In genomic region chr3:35324186-35324585, GRCm38 (mm10) we compare ENCODE assay signal across 13 mouse cellular contexts.
DNase-seq lines count a peak whose midpoint lies in the region; ATAC-seq lines count a peak whose summit lies in the region.
"Had no signal": no experiment of that assay in that cellular context is flagged by ENCODE, and none has a peak within 500 bp of the region (broad histone marks: within the 10 kb centered on the region; RNA-seq: fewer than 3 reads in every experiment).

No protein-coding gene starts in this region.

- H3K4me3 ChIP-seq in neural tube, embryonic 12.5 days, result no peak overlapping the region
- H3K4me3 ChIP-seq in intestine, embryonic 15.5 days (replicated peaks), result no peak overlapping the region
- H3K4me3 ChIP-seq: embryonic facial prominence, embryonic 13.5 days; gastrocnemius, adult 2 months had no signal

- no peaks in the 10 kb centered on the region for H3K36me3 ChIP-seq in neural tube, embryonic 12.5 days
- H3K36me3 ChIP-seq in intestine, embryonic 15.5 days, result no peaks in the 10 kb centered on the region
- H3K36me3 ChIP-seq: embryonic facial prominence, embryonic 13.5 days; G1E had no signal

- WGBS in neural tube, embryonic 12.5 days, result 16% methylated on average over 11 of the region's 11 CpGs
- WGBS in intestine, embryonic 15.5 days, result 58% methylated on average over 11 of the region's 11 CpGs

- ATAC-seq in frontal cortex, adult (ENCODE audit: low TSS enrichment), result 0 out of 2 replicates have a peak, but pooled peaks have one; percentile 57
- ATAC-seq in neural tube, embryonic 12.5 days (ENCODE audit: low FRiP score, low read depth), result peak; percentile 19; the same call in 1 of the 2 replicates
- no peak for ATAC-seq in intestine, embryonic 15.5 days

- H3K4me2 ChIP-seq in neural tube, embryonic 12.5 days (replicated peaks), result 0 out of 2 replicates have a peak overlapping the region, but pooled peaks have one; percentile 6
- no peak overlapping the region for H3K4me2 ChIP-seq in intestine, embryonic 15.5 days (replicated peaks)
- H3K4me2 ChIP-seq: embryonic facial prominence, embryonic 13.5 days; lung, embryonic 14.5 days had no signal

- no peak overlapping the region for H3K9ac ChIP-seq in neural tube, embryonic 12.5 days
- H3K9ac ChIP-seq in intestine, embryonic 15.5 days, result no peak overlapping the region
- H3K9ac ChIP-seq: embryonic facial prominence, embryonic 13.5 days; lung, embryonic 14.5 days had no signal

- no peak overlapping the region for H3K27ac ChIP-seq in neural tube, embryonic 12.5 days
- no peak overlapping the region for H3K27ac ChIP-seq in intestine, embryonic 15.5 days
- H3K27ac ChIP-seq: embryonic facial prominence, embryonic 13.5 days; gastrocnemius, adult 2 months had no signal

- peaks cover 22% of the 10 kb centered on the region for H3K4me1 ChIP-seq in neural tube, embryonic 12.5 days
- H3K4me1 ChIP-seq in intestine, embryonic 15.5 days (replicated peaks), result no peaks in the 10 kb centered on the region

- H3K9me3 ChIP-seq in neural tube, embryonic 12.5 days, result no peaks in the 10 kb centered on the region
- H3K9me3 ChIP-seq in intestine, embryonic 15.5 days, result no peaks in the 10 kb centered on the region
- H3K9me3 ChIP-seq: embryonic facial prominence, embryonic 13.5 days had no signal

- DNase-seq in frontal cortex, postnatal 14 days (ENCODE audit: low spot score in 2 of 2), result no peak
- no peak for DNase-seq in neural tube, embryonic 10.5 days (ENCODE audit: extremely low spot score, low spot score)
- peak; percentile 15 for DNase-seq in layer of hippocampus, adult 9-11 months
- peak; percentile 63 for DNase-seq in retina, postnatal 1 day
- no peak for DNase-seq in gastrocnemius, postnatal 10 days
- DNase-seq: thymus, adult 18-20 months had no signal

- H3K27me3 ChIP-seq in neural tube, embryonic 12.5 days (replicated peaks), result no peaks in the 10 kb centered on the region
- no peaks in the 10 kb centered on the region for H3K27me3 ChIP-seq in intestine, embryonic 15.5 days (replicated peaks)
- H3K27me3 ChIP-seq: embryonic facial prominence, embryonic 13.5 days had no signal

Comparison
In these comparisons a context has a peak if more than half of its experiments do, and no peak if none do; other contexts are left out.
1. DNase-seq: peak in layer of hippocampus, adult 9-11 months (single experiment) and retina, postnatal 1 day (single experiment); none in frontal cortex, postnatal 14 days (0 of 2), neural tube, embryonic 10.5 days (single experiment) and gastrocnemius, postnatal 10 days (single experiment).